Mouse (Mus musculus): ENCODE data around the gene Isca2. TPM values are rescaled to one million over a fixed set of nuclear protein-coding genes. Genes with fewer than 3 reads are reported as not detected.

Isca2 gene
- polyA plus RNA-seq, 1 experiment from 2014 or later, result 128 TPM

GRCm38 (mm10) chr12:84811510-84811909 is 38.5 kb downstream of the Isca2 start:
- no peak overlapping the region for H3K9ac ChIP-seq (replicated peaks; ENCODE audit: low read length)
- H3K4me3 ChIP-seq (ENCODE audit: low read depth, low read length), result no peak overlapping the region
- ATAC-seq (replicated peaks; ENCODE audit: insufficient number of reproducible peaks, low FRiP score, low TSS enrichment, low read depth) (no peak), DNase-seq (ENCODE audit: low spot score) (no peak)
- H3K9me3 ChIP-seq (replicated peaks; ENCODE audit: control insufficient read depth, low read length), result no peaks in the 10 kb centered on the region
- H3K4me2 ChIP-seq (ENCODE audit: low read depth, low read length), result no peak overlapping the region
- no peaks in the 10 kb centered on the region for H3K4me1 ChIP-seq (ENCODE audit: control insufficient read depth, insufficient read depth, low read length)
- 51% methylated on average over 4 of the region's 4 CpGs for WGBS
- H3K27me3 ChIP-seq (ENCODE audit: control insufficient read depth, insufficient read depth, low read length), result no peaks in the 10 kb centered on the region
- no peaks in the 10 kb centered on the region for H3K36me3 ChIP-seq (replicated peaks; ENCODE audit: control insufficient read depth, insufficient read depth, low read depth, low read length)
- H3K27ac ChIP-seq (replicated peaks; ENCODE audit: low read depth, low read length), result no peak overlapping the region

GRCm38 (mm10) chr12:84812004-84812403 is 39.0 kb downstream of the Isca2 start:
- 58% methylated on average over 3 of the region's 3 CpGs for WGBS
- no peaks in the 10 kb centered on the region for H3K4me1 ChIP-seq (ENCODE audit: control insufficient read depth, insufficient read depth, low read length)
- H3K4me2 ChIP-seq (ENCODE audit: low read depth, low read length), result no peak overlapping the region
- H3K4me3 ChIP-seq (ENCODE audit: low read depth, low read length), result no peak overlapping the region
- H3K27ac ChIP-seq (replicated peaks; ENCODE audit: low read depth, low read length), result no peak overlapping the region
- no peaks in the 10 kb centered on the region for H3K36me3 ChIP-seq (replicated peaks; ENCODE audit: control insufficient read depth, insufficient read depth, low read depth, low read length)
- DNase-seq (ENCODE audit: low spot score) (no peak), ATAC-seq (replicated peaks; ENCODE audit: insufficient number of reproducible peaks, low FRiP score, low TSS enrichment, low read depth) (no peak)
- H3K9ac ChIP-seq (replicated peaks; ENCODE audit: low read length), result no peak overlapping the region
- no peaks in the 10 kb centered on the region for H3K9me3 ChIP-seq (replicated peaks; ENCODE audit: control insufficient read depth, low read length)
- no peaks in the 10 kb centered on the region for H3K27me3 ChIP-seq (ENCODE audit: control insufficient read depth, insufficient read depth, low read length)

GRCm38 (mm10) chr12:84813773-84814172 is 40.7 kb downstream of the Isca2 start:
- Histone ChIP-seq H3K4me3 (ENCODE audit: low read depth, low read length) (no peak overlapping the region), H3K36me3 (replicated peaks; ENCODE audit: control insufficient read depth, insufficient read depth, low read depth, low read length) (no peaks in the 10 kb centered on the region), H3K4me1 (ENCODE audit: control insufficient read depth, insufficient read depth, low read length) (no peaks in the 10 kb centered on the region), H3K27me3 (ENCODE audit: control insufficient read depth, insufficient read depth, low read length) (no peaks in the 10 kb centered on the region), H3K27ac (replicated peaks; ENCODE audit: low read depth, low read length) (no peak overlapping the region), H3K9me3 (replicated peaks; ENCODE audit: control insufficient read depth, low read length) (no peaks in the 10 kb centered on the region), H3K9ac (replicated peaks; ENCODE audit: low read length) (no peak overlapping the region), H3K4me2 (ENCODE audit: low read depth, low read length) (no peak overlapping the region)
- DNase-seq (ENCODE audit: low spot score), result no peak
- no peak for ATAC-seq (replicated peaks; ENCODE audit: insufficient number of reproducible peaks, low FRiP score, low TSS enrichment, low read depth)
- WGBS, result 35% methylated on average over 7 of the region's 7 CpGs

- no peaks in the 10 kb centered on the region for H3K36me3 ChIP-seq (replicated peaks; ENCODE audit: control insufficient read depth, insufficient read depth, low read depth, low read length)
- DNase-seq (ENCODE audit: low spot score), result no peak
- no peak for ATAC-seq (replicated peaks; ENCODE audit: insufficient number of reproducible peaks, low FRiP score, low TSS enrichment, low read depth)
- H3K4me3 ChIP-seq (ENCODE audit: low read depth, low read length), result no peak overlapping the region
- no peak overlapping the region for H3K9ac ChIP-seq (replicated peaks; ENCODE audit: low read length)
- no peaks in the 10 kb centered on the region for H3K4me1 ChIP-seq (ENCODE audit: control insufficient read depth, insufficient read depth, low read length)
- no peaks in the 10 kb centered on the region for H3K9me3 ChIP-seq (replicated peaks; ENCODE audit: control insufficient read depth, low read length)
- H3K27me3 ChIP-seq (ENCODE audit: control insufficient read depth, insufficient read depth, low read length), result no peaks in the 10 kb centered on the region
- 78% methylated on average over 3 of the region's 3 CpGs for WGBS
- no peak overlapping the region for H3K27ac ChIP-seq (replicated peaks; ENCODE audit: low read depth, low read length)
- H3K4me2 ChIP-seq (ENCODE audit: low read depth, low read length), result no peak overlapping the region
Observed at GRCm38 (mm10) chr12:84814663-84815325, 41.7 kb downstream of the Isca2 start.

GRCm38 (mm10) chr12:84818496-84818895 is 45.4 kb downstream of the Isca2 start:
- H3K4me2 ChIP-seq (ENCODE audit: low read depth, low read length), result no peak overlapping the region
- ATAC-seq (replicated peaks; ENCODE audit: insufficient number of reproducible peaks, low FRiP score, low TSS enrichment, low read depth), result no peak
- H3K36me3 ChIP-seq (replicated peaks; ENCODE audit: control insufficient read depth, insufficient read depth, low read depth, low read length), result no peaks in the 10 kb centered on the region
- 67% methylated on average over 4 of the region's 4 CpGs for whole genome bisulfite sequencing
- no peaks in the 10 kb centered on the region for H3K9me3 ChIP-seq (replicated peaks; ENCODE audit: control insufficient read depth, low read length)
- no peak overlapping the region for H3K27ac ChIP-seq (replicated peaks; ENCODE audit: low read depth, low read length)
- no peak for DNase-seq (ENCODE audit: low spot score)
- H3K9ac ChIP-seq (replicated peaks; ENCODE audit: low read length), result no peak overlapping the region
- no peaks in the 10 kb centered on the region for H3K27me3 ChIP-seq (ENCODE audit: control insufficient read depth, insufficient read depth, low read length)
- H3K4me3 ChIP-seq (ENCODE audit: low read depth, low read length), result no peak overlapping the region
- no peaks in the 10 kb centered on the region for H3K4me1 ChIP-seq (ENCODE audit: control insufficient read depth, insufficient read depth, low read length)

GRCm38 (mm10) chr12:84819236-84820168 is 46.5 kb downstream of the Isca2 start:
- ATAC-seq (replicated peaks; ENCODE audit: insufficient number of reproducible peaks, low FRiP score, low TSS enrichment, low read depth) (no peak), DNase-seq (ENCODE audit: low spot score) (no peak)
- H3K4me2 ChIP-seq (ENCODE audit: low read depth, low read length), result no peak overlapping the region
- H3K36me3 ChIP-seq (replicated peaks; ENCODE audit: control insufficient read depth, insufficient read depth, low read depth, low read length), result no peaks in the 10 kb centered on the region
- no peaks in the 10 kb centered on the region for H3K4me1 ChIP-seq (ENCODE audit: control insufficient read depth, insufficient read depth, low read length)
- no peak overlapping the region for H3K27ac ChIP-seq (replicated peaks; ENCODE audit: low read depth, low read length)
- 85% methylated on average over 13 of the region's 13 CpGs for WGBS
- H3K4me3 ChIP-seq (ENCODE audit: low read depth, low read length), result no peak overlapping the region
- no peaks in the 10 kb centered on the region for H3K9me3 ChIP-seq (replicated peaks; ENCODE audit: control insufficient read depth, low read length)
- no peak overlapping the region for H3K9ac ChIP-seq (replicated peaks; ENCODE audit: low read length)
- no peaks in the 10 kb centered on the region for H3K27me3 ChIP-seq (ENCODE audit: control insufficient read depth, insufficient read depth, low read length)

GRCm38 (mm10) chr12:84823601-84824000 is 50.5 kb downstream of the Isca2 start:
- ATAC-seq (replicated peaks; ENCODE audit: insufficient number of reproducible peaks, low FRiP score, low TSS enrichment, low read depth), result no peak
- 83% methylated on average over 7 of the region's 7 CpGs for WGBS
- Histone ChIP-seq H3K27ac (replicated peaks; ENCODE audit: low read depth, low read length) (no peak overlapping the region), H3K9me3 (replicated peaks; ENCODE audit: control insufficient read depth, low read length) (no peaks in the 10 kb centered on the region), H3K4me3 (ENCODE audit: low read depth, low read length) (no peak overlapping the region), H3K36me3 (replicated peaks; ENCODE audit: control insufficient read depth, insufficient read depth, low read depth, low read length) (no peaks in the 10 kb centered on the region), H3K4me1 (ENCODE audit: control insufficient read depth, insufficient read depth, low read length) (no peaks in the 10 kb centered on the region), H3K4me2 (ENCODE audit: low read depth, low read length) (no peak overlapping the region), H3K9ac (replicated peaks; ENCODE audit: low read length) (no peak overlapping the region), H3K27me3 (ENCODE audit: control insufficient read depth, insufficient read depth, low read length) (no peaks in the 10 kb centered on the region)
- no peak for DNase-seq (ENCODE audit: low spot score)

- Histone ChIP-seq H3K4me1 (ENCODE audit: control insufficient read depth, insufficient read depth, low read length) (no peaks in the 10 kb centered on the region), H3K9ac (replicated peaks; ENCODE audit: low read length) (no peak overlapping the region), H3K27me3 (ENCODE audit: control insufficient read depth, insufficient read depth, low read length) (no peaks in the 10 kb centered on the region), H3K4me3 (ENCODE audit: low read depth, low read length) (no peak overlapping the region), H3K4me2 (ENCODE audit: low read depth, low read length) (no peak overlapping the region), H3K9me3 (replicated peaks; ENCODE audit: control insufficient read depth, low read length) (no peaks in the 10 kb centered on the region), H3K27ac (replicated peaks; ENCODE audit: low read depth, low read length) (no peak overlapping the region), H3K36me3 (replicated peaks; ENCODE audit: control insufficient read depth, insufficient read depth, low read depth, low read length) (no peaks in the 10 kb centered on the region)
- ATAC-seq (replicated peaks; ENCODE audit: insufficient number of reproducible peaks, low FRiP score, low TSS enrichment, low read depth), result no peak
- DNase-seq (ENCODE audit: low spot score), result no peak
- WGBS, result 74% methylated on average over 5 of the region's 5 CpGs
Observed at GRCm38 (mm10) chr12:84824203-84824602, 51.2 kb downstream of the Isca2 start.
